Mouse (Mus musculus) CD4-positive helper T cell, adult 2 months (primary cell): ENCODE measurements around the gene Gabra4.

Experiments
- DNase-seq: peaks from one replicate; pipeline ENCODE4 v3.0.0-alpha.2; 2012; ENCODE audit warnings: low read depth, missing footprints, low spot score

Gabra4 gene

DNA sequence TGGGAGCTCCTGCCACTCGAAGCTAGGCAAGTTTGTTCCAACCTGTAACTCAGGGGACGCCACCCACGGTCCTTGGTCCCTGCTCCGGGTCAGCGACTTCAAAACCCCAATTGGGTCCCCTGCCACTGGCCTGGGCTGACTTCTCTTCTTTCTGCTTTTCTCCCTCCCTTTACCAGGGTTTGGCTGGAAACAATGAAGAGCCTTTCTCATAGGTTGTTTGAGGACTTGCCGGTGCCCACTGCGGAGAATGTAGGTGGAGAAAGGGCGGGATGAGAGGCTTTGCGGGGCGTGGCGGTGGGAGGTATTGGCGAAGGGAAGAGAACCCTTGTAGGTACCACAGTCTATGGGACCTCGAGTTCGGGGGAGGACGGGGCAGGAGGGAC lies at the start of gene Gabra4:
TSS of gene Gabra4 (minus strand) at position 194 of the 383 bp plus-strand sequence.
- DNase-seq, result no peak

- DNase-seq, result no peak
Observed at GRCm38 (mm10) chr5:71701273-71701614, 43.1 kb upstream of the Gabra4 start.

DNA sequence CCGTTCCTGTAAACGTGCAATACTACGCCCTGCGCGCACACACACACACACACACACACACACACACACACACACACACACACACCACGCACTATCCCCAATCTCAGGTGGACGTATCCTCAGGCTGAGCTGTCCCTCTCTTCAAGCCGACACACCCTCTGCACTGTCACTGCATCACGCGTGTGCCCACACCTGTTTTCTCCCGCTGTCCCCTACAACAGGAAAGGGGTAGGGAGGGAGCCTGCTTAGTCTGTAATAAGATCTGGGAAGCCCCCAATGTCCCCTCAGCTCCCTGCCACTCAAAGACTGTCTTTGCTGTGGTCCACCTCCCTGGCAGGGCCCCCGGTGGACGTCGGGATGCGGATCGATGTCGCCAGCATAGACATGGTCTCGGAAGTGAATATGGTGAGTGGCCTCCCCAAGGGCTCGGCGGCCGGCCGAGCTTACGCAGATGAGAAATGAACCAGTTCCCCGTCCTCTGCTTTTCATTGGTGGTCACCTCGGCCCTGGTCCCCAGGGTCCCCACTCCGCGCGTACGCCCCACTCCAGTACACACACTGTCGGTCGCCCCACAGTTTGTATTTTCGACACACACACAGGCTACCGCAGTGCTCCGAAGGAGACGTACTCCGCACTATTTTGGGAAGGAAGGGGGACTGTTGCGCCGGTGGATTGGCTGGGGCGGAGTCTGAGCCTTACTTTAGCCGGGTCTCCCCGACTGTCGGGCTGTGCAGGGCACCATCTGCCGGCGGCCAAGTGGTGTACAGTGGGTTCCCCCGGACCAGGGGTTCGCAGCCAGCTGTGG lies 42.6 kb upstream of the Gabra4 start:
- DNase-seq, result no peak

DNA sequence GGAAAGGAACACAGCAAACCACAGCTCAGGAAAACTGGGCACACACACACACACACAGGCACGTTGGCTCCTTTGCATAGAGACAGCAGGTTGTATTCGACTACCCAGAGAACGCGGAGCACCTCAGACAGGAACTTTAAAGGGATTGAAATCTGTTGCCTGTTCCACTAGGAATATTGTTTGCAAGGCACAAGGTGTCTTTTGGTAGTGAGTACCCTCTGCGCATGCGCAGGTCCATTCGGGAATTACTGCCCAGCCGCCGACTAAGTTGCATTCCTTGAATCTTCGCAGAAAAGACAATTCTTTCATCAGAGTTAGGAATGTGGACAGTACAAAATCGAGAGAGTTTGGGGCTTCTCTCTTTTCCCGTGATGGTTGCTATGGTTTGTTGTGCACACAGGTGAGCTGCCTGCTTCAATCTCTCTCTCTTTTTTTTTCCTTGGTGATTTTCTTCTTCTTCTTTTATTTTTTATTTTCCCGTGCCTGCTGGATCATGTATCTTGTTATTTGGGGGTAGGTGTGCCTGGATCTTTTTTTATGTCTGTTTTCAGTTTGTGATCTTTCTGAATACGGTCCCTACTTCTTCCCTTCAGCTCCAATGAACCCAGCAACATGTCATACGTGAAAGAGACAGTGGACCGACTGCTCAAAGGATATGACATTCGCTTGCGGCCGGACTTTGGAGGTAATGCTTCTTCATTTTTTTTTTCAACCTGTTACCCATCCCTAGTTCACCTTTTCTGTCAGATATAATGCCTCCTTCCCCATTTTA lies 41.8 kb upstream of the Gabra4 start:
- no peak for DNase-seq

GRCm38 (mm10) chr5:71665593-71665992 lies 7.5 kb upstream of the Gabra4 start:
- DNase-seq, result no peak

DNA sequence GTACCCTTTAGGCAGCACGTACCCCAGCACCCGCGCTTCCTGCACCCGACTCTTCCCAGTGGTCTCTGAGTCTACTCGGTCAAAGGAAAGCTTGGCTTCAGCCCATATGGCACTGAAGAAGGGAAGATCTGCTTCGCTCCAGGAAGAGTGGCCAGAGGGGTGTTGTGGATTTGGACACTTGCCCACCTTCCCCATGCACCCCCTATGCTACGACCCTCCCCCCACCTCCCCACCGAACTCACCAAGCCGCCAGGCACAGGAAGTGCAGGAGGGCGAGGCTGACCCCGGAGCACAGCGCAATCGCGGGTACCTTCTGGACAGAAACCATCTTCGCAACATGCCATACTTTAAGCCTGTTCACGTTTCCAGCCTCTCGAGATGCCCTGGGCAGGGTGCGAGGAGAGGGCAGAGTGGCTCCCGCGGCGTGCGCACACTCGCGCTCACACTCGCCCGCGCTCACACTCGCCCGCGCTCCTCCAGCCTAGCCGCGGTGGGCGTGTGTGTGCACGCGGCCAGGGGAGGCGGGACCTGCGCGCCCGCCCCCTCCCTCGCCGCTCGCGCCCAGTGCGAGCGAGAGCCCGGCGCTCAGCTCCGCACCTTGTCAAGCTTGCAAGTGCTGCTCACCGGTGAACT lies 510 bp downstream of the Gabra4 start, which contains the start of gene Gabrb1:
TSS of gene Gabrb1 (plus strand) at position 632 of the 633 bp plus-strand sequence.
- DNase-seq, result no peak

GRCm38 (mm10) chr5:71656771-71657170 lies 1.3 kb downstream of the Gabra4 start:
- DNase-seq, result no peak

DNA sequence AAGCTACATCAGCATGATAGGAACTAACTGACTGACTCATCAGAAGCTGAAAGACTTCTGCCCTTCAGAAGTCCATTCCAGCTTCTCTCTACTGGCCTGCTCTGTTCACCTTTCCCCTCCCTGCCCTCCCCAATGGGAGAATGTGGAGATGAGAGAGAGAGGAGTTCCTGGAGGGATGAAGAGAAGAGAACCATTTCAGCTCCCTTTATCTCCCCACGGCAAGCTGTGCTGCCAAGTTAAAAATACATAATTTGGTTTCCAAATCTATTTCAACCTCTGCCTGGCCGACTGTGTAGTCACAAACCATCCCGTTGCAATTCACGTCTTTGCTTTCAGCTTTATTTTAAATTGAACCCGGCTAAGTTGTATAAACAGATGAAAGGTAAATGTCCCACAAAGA lies 4.1 kb downstream of the Gabra4 start:
- no peak for DNase-seq

DNA sequence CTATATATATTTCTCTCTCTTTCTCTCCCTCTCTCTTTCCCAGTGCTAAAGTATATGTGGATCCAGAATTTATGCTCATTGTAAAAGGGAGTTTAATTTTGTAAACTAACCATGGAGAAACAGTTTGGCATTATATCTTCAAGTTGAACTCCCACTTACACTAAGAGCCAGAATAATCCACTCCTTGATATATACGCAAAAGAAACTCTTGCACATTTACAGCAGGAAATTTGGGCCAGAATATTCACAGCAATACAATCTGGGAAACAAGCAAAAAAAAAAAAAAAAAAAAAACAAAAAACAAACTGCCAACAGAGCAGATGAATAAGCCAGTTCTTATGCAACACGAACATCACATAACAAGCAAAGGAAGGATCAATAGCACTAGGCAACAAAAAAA lies 10.0 kb downstream of the Gabra4 start:
- no peak for DNase-seq

- no peak for DNase-seq
Observed at GRCm38 (mm10) chr5:71639804-71640203, 18.3 kb downstream of the Gabra4 start.

- no peak for DNase-seq
Observed at GRCm38 (mm10) chr5:71627820-71628219, 30.3 kb downstream of the Gabra4 start.

GRCm38 (mm10) chr5:71616734-71617133 lies 41.4 kb downstream of the Gabra4 start:
- DNase-seq, result no peak

DNA sequence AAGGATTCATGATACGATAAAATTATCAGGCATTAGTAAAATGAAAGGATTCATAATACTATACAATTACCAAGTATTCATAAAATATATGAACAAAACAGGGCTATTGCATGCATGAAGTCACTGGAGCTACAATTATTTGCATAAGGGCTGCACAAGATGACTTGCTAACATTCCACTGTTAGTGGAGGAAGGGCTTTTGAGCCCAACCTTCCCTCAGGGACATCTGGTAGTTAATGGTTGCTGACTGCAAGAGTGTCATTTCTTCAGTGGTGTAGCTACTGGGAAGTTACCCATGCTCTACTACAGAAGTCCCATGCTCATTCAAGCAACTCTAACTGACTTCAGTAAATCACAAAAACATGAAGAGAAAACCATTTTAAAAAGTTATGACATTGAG lies 43.8 kb downstream of the Gabra4 start:
- no peak for DNase-seq

DNA sequence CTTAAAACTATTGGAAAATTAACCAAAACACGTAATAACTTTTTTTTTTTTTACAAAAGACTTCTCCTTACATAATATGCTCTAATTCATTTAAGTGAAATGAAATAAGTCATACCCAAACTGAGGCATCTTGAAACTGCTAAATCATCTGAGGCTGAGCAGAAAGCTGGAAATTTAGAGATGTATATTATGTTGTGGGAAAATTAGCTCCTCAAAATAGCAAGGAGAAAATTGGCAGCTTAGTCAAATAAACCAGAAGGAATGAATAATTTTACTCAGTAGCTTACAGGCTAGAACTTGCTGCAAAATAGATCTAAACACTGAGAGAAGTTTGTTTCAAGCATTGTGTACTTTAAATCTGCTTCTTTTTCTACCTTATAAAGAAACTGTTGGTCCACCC lies 49.4 kb downstream of the Gabra4 start:
- DNase-seq, result no peak

GRCm38 (mm10) chr5:71606907-71607306 lies 51.2 kb downstream of the Gabra4 start:
- no peak for DNase-seq

DNA sequence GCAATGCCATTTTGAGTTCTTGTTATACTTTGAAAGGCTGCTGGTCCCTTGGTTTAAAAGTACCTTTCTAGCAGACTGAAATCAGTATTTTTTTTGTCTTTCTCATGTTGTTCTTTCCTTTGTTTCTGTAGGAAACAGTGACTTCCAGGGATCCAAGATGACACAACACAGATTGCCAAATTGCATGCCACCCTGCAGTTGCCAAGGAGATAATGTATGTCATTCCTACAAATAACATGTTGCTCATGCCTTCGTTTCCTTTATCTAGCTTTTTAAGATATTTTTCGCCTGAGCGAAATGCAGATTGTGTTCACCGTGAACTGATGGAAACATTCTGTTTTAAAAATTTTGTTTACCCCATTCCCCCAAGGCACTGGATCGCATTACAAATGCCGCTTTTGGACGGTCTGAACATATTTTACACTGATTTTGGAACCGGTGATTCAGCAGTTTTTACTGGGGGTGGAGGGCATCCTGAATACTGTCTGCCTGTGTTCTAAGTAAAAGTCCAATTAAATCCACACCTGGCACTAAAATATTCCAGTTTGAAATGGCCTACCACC lies 53.9 kb downstream of the Gabra4 start:
- no peak for DNase-seq

- DNase-seq, result no peak
Observed at GRCm38 (mm10) chr5:71595321-71595720, 62.8 kb downstream of the Gabra4 start.

DNA sequence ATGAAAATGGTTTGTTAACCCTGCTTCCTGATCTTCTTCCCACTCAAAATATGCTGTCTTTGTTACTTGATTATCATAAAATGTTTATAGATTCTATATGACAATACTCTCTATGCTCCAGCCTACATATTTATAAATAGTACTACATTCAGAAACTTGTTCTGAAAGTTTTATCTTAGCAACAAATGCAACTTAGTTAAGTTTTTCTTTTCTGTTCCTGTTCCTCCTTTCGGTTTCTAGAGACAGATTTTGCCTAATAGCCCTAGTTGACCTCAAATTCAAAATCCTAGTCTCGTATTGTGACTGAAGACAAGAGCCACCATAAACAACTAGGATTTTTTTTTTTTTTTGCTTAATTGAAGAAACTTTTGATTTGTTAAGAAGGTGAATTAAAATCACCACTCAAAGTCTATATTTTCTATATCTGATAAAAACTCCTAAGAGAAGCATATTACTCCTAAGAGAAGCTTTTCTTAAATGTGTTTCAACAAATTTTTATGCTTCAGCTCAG lies 64.3 kb downstream of the Gabra4 start:
- DNase-seq, result no peak

DNA sequence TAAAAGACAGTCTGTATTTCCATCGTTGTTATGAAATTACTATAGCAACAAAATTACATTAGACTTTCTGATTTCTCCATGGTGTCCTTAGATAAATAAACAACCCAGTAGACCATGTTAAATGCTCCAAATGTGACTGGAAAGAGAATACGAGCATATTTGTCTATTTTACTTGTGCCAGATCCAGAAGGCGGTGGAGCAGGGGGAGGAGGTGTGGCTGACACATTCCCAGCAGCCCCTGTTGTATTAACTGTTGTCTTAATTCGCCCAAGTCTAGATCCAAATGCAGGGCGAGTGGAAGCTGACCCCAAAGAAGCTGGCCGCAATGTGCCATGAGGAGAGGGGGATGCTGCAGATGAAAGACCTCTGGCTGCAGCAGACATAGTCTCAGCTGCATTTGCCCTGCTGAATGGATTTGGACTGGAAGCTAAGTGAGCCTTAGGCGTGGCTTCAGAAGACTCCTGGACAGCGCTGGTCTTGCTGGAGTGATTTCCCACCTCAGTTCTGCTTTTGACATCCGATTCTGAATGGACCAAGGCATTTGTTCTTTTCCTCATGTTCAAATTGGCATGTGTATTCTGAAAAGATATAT lies 86.4 kb downstream of the Gabra4 start:
- DNase-seq, result no peak

DNA sequence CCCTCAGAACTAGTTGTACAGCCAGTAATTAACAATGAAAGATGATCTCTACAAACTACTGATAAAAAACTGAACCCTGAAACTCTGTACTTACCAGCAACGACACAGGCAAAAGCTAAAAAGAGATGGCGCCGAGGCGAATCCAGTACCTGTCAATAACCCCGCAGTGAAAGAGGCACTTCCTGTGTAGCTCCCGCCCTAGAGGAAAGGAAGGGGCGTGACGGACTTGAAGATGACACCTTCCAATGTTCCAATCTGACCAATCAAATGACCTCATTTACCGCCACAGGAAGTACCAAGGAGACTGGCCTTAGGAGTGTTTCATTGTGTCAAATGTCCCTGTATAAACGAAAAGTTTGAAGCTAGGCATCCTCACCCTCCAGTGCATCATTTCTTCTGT lies 110.0 kb downstream of the Gabra4 start, which contains the start of gene Cox7b2:
TSS of gene Cox7b2 (minus strand) at position 127 of the 400 bp plus-strand sequence.
- no peak for DNase-seq

- peak; percentile 1 for DNase-seq
Observed at GRCm38 (mm10) chr5:71545554-71545953, 112.6 kb downstream of the Gabra4 start.
